Mouse (Mus musculus): ENCODE measurements around the gene Man2a2. TPM values are rescaled to one million over a fixed set of nuclear protein-coding genes. Genes with fewer than 3 reads are reported as not detected.
A peak's percentile ranks its signal among the peaks of the same experiment; 100 is the strongest.

The Man2a2 gene
- polyA plus RNA-seq, 1 experiment from 2014 or later = 15.0 TPM

- Histone ChIP-seq H3K27ac (ENCODE audit: low read length) (0 out of 2 replicates have a peak overlapping the region, but pooled peaks have one; percentile 20), H3K4me2 (ENCODE audit: low read depth, low read length) (no peak overlapping the region), H3K9me3 (replicated peaks; ENCODE audit: control insufficient read depth, low read length) (no peaks in the 10 kb centered on the region), H3K9ac (ENCODE audit: low read length) (no peak overlapping the region), H3K4me3 (ENCODE audit: low read length) (no peak overlapping the region), H3K36me3 (ENCODE audit: control insufficient read depth, insufficient read depth) (no peaks in the 10 kb centered on the region), H3K27me3 (ENCODE audit: control insufficient read depth, insufficient read depth, low read length) (no peaks in the 10 kb centered on the region), H3K4me1 (ENCODE audit: control insufficient read depth, insufficient read depth, low read length) (peaks cover 6% of the 10 kb centered on the region; the same call in 1 of the 2 replicates)
- 50% methylated on average over 9 of the region's 9 CpGs for WGBS
- no peak for ATAC-seq (replicated peaks; ENCODE audit: extremely low read depth, insufficient read depth, low FRiP score)
Observed at GRCm38 (mm10) chr7:80375376-80376039, 4.3 kb upstream of the Man2a2 start.

GRCm38 (mm10) chr7:80374733-80375132 is 3.6 kb upstream of the Man2a2 start:
- H3K9ac ChIP-seq (ENCODE audit: low read length) = no peak overlapping the region
- no peaks in the 10 kb centered on the region for H3K27me3 ChIP-seq (ENCODE audit: control insufficient read depth, insufficient read depth, low read length)
- no peaks in the 10 kb centered on the region for H3K9me3 ChIP-seq (replicated peaks; ENCODE audit: control insufficient read depth, low read length)
- no peak overlapping the region for H3K4me3 ChIP-seq (ENCODE audit: low read length)
- H3K36me3 ChIP-seq (ENCODE audit: control insufficient read depth, insufficient read depth) = no peaks in the 10 kb centered on the region
- ATAC-seq (replicated peaks; ENCODE audit: extremely low read depth, insufficient read depth, low FRiP score) = no peak
- no peak overlapping the region for H3K4me2 ChIP-seq (ENCODE audit: low read depth, low read length)
- peaks cover 13% of the 10 kb centered on the region for H3K4me1 ChIP-seq (ENCODE audit: control insufficient read depth, insufficient read depth, low read length)
- H3K27ac ChIP-seq (ENCODE audit: low read length) = no peak overlapping the region
- WGBS = 82% methylated on average over 3 of the region's 3 CpGs

- Histone ChIP-seq H3K4me2 (ENCODE audit: low read depth, low read length) (no peak overlapping the region), H3K9me3 (replicated peaks; ENCODE audit: control insufficient read depth, low read length) (no peaks in the 10 kb centered on the region), H3K9ac (ENCODE audit: low read length) (no peak overlapping the region), H3K27ac (ENCODE audit: low read length) (peak overlapping the region; percentile 12; the same call in 1 of the 2 replicates), H3K4me3 (ENCODE audit: low read length) (no peak overlapping the region), H3K27me3 (ENCODE audit: control insufficient read depth, insufficient read depth, low read length) (no peaks in the 10 kb centered on the region), H3K4me1 (ENCODE audit: control insufficient read depth, insufficient read depth, low read length) (peaks cover 17% of the 10 kb centered on the region), H3K36me3 (ENCODE audit: control insufficient read depth, insufficient read depth) (no peaks in the 10 kb centered on the region)
- WGBS = 63% methylated on average over 3 of the region's 3 CpGs
- ATAC-seq (replicated peaks; ENCODE audit: extremely low read depth, insufficient read depth, low FRiP score) = no peak
Observed at GRCm38 (mm10) chr7:80374280-80374679, 3.1 kb upstream of the Man2a2 start.

GRCm38 (mm10) chr7:80373850-80374249 is 2.7 kb upstream of the Man2a2 start:
- no peak overlapping the region for H3K9ac ChIP-seq (ENCODE audit: low read length)
- 81% methylated on average over 12 of the region's 12 CpGs for WGBS
- peak overlapping the region; percentile 21; the same call in 1 of the 2 replicates for H3K27ac ChIP-seq (ENCODE audit: low read length)
- no peaks in the 10 kb centered on the region for H3K36me3 ChIP-seq (ENCODE audit: control insufficient read depth, insufficient read depth)
- no peak overlapping the region for H3K4me2 ChIP-seq (ENCODE audit: low read depth, low read length)
- no peak for ATAC-seq (replicated peaks; ENCODE audit: extremely low read depth, insufficient read depth, low FRiP score)
- no peaks in the 10 kb centered on the region for H3K27me3 ChIP-seq (ENCODE audit: control insufficient read depth, insufficient read depth, low read length)
- no peaks in the 10 kb centered on the region for H3K9me3 ChIP-seq (replicated peaks; ENCODE audit: control insufficient read depth, low read length)
- H3K4me1 ChIP-seq (ENCODE audit: control insufficient read depth, insufficient read depth, low read length) = peaks cover 21% of the 10 kb centered on the region
- no peak overlapping the region for H3K4me3 ChIP-seq (ENCODE audit: low read length)

GRCm38 (mm10) chr7:80373352-80373751 is 2.2 kb upstream of the Man2a2 start:
- ATAC-seq (replicated peaks; ENCODE audit: extremely low read depth, insufficient read depth, low FRiP score) = no peak

GRCm38 (mm10) chr7:80372667-80373066 is 1.5 kb upstream of the Man2a2 start:
- 30% methylated on average over 2 of the region's 2 CpGs for WGBS
- H3K4me3 ChIP-seq (ENCODE audit: low read length) = no peak overlapping the region
- H3K4me1 ChIP-seq (ENCODE audit: control insufficient read depth, insufficient read depth, low read length) = peaks cover 29% of the 10 kb centered on the region
- H3K9ac ChIP-seq (ENCODE audit: low read length) = no peak overlapping the region
- H3K27ac ChIP-seq (ENCODE audit: low read length) = no peak overlapping the region
- peaks cover 4% of the 10 kb centered on the region; the same call in 1 of the 2 replicates for H3K36me3 ChIP-seq (ENCODE audit: control insufficient read depth, insufficient read depth)
- ATAC-seq (replicated peaks; ENCODE audit: extremely low read depth, insufficient read depth, low FRiP score) = no peak
- H3K27me3 ChIP-seq (ENCODE audit: control insufficient read depth, insufficient read depth, low read length) = no peaks in the 10 kb centered on the region
- H3K9me3 ChIP-seq (replicated peaks; ENCODE audit: control insufficient read depth, low read length) = no peaks in the 10 kb centered on the region
- no peak overlapping the region for H3K4me2 ChIP-seq (ENCODE audit: low read depth, low read length)

More at GRCm38 (mm10) chr7:80373352-80373751, 2.2 kb upstream of the Man2a2 start:
- peaks cover 25% of the 10 kb centered on the region for H3K4me1 ChIP-seq (ENCODE audit: control insufficient read depth, insufficient read depth, low read length)
- H3K36me3 ChIP-seq (ENCODE audit: control insufficient read depth, insufficient read depth) = peaks cover 2% of the 10 kb centered on the region; the same call in 1 of the 2 replicates
- peak overlapping the region; percentile 21; the same call in 1 of the 2 replicates for H3K27ac ChIP-seq (ENCODE audit: low read length)
- H3K9ac ChIP-seq (ENCODE audit: low read length) = no peak overlapping the region
- H3K4me3 ChIP-seq (ENCODE audit: low read length) = no peak overlapping the region
- H3K4me2 ChIP-seq (ENCODE audit: low read depth, low read length) = no peak overlapping the region
- no peaks in the 10 kb centered on the region for H3K9me3 ChIP-seq (replicated peaks; ENCODE audit: control insufficient read depth, low read length)
- no peaks in the 10 kb centered on the region for H3K27me3 ChIP-seq (ENCODE audit: control insufficient read depth, insufficient read depth, low read length)
- WGBS = 69% methylated on average over 4 of the region's 4 CpGs

GRCm38 (mm10) chr7:80372166-80372565 is 991 bp upstream of the Man2a2 start:
- peaks cover 29% of the 10 kb centered on the region for H3K4me1 ChIP-seq (ENCODE audit: control insufficient read depth, insufficient read depth, low read length)
- H3K27me3 ChIP-seq (ENCODE audit: control insufficient read depth, insufficient read depth, low read length) = no peaks in the 10 kb centered on the region
- H3K9me3 ChIP-seq (replicated peaks; ENCODE audit: control insufficient read depth, low read length) = no peaks in the 10 kb centered on the region
- H3K9ac ChIP-seq (ENCODE audit: low read length) = no peak overlapping the region
- H3K4me3 ChIP-seq (ENCODE audit: low read length) = no peak overlapping the region
- no peak overlapping the region for H3K4me2 ChIP-seq (ENCODE audit: low read depth, low read length)
- H3K27ac ChIP-seq (ENCODE audit: low read length) = no peak overlapping the region
- no peak for ATAC-seq (replicated peaks; ENCODE audit: extremely low read depth, insufficient read depth, low FRiP score)
- H3K36me3 ChIP-seq (ENCODE audit: control insufficient read depth, insufficient read depth) = peaks cover 4% of the 10 kb centered on the region; the same call in 1 of the 2 replicates
- WGBS = 57% methylated on average over 3 of the region's 3 CpGs

GRCm38 (mm10) chr7:80370649-80371040 is 530 bp downstream of the Man2a2 start:
- Histone ChIP-seq H3K27me3 (ENCODE audit: control insufficient read depth, insufficient read depth, low read length) (no peaks in the 10 kb centered on the region), H3K9me3 (replicated peaks; ENCODE audit: control insufficient read depth, low read length) (no peaks in the 10 kb centered on the region), H3K27ac (ENCODE audit: low read length) (peak overlapping the region; percentile 93), H3K4me3 (ENCODE audit: low read length) (peak overlapping the region; percentile 92), H3K4me2 (ENCODE audit: low read depth, low read length) (peak overlapping the region; percentile 82), H3K4me1 (ENCODE audit: control insufficient read depth, insufficient read depth, low read length) (peaks cover 30% of the 10 kb centered on the region), H3K36me3 (ENCODE audit: control insufficient read depth, insufficient read depth) (peaks cover 16% of the 10 kb centered on the region), H3K9ac (ENCODE audit: low read length) (peak overlapping the region; percentile 96)
- peak; percentile 60 for ATAC-seq (replicated peaks; ENCODE audit: extremely low read depth, insufficient read depth, low FRiP score)
- WGBS = under 1% methylated on average over 30 of the region's 31 CpGs

- peaks cover 16% of the 10 kb centered on the region for H3K36me3 ChIP-seq (ENCODE audit: control insufficient read depth, insufficient read depth)
- H3K4me2 ChIP-seq (ENCODE audit: low read depth, low read length) = peak overlapping the region; percentile 82
- WGBS = 37% methylated on average over 4 of the region's 4 CpGs
- peaks cover 27% of the 10 kb centered on the region for H3K4me1 ChIP-seq (ENCODE audit: control insufficient read depth, insufficient read depth, low read length)
- H3K4me3 ChIP-seq (ENCODE audit: low read length) = peak overlapping the region; percentile 92
- peak overlapping the region; percentile 93 for H3K27ac ChIP-seq (ENCODE audit: low read length)
- H3K27me3 ChIP-seq (ENCODE audit: control insufficient read depth, insufficient read depth, low read length) = no peaks in the 10 kb centered on the region
- no peak for ATAC-seq (replicated peaks; ENCODE audit: extremely low read depth, insufficient read depth, low FRiP score)
- H3K9me3 ChIP-seq (replicated peaks; ENCODE audit: control insufficient read depth, low read length) = no peaks in the 10 kb centered on the region
- peak overlapping the region; percentile 96 for H3K9ac ChIP-seq (ENCODE audit: low read length)
Observed at GRCm38 (mm10) chr7:80369967-80370431, 1.2 kb downstream of the Man2a2 start.
